ENCODE assay signal across 25 mouse cellular contexts in genomic region chr4:57138093-57138440, GRCm38 (mm10). TPM values are rescaled to one million over a fixed set of nuclear protein-coding genes. Genes with fewer than 3 reads are reported as not detected.
A peak's percentile ranks its signal among the peaks of the same experiment; 100 is the strongest.
DNase-seq lines count a peak whose midpoint lies in the region; ATAC-seq and TF ChIP-seq lines count a peak whose summit lies in the region.
"Had no signal": no experiment of that assay in that cellular context is flagged by ENCODE, and none has a peak within 500 bp of the region (broad histone marks: within the 10 kb centered on the region; RNA-seq: fewer than 3 reads in every experiment).

No protein-coding gene starts in this region.

- no peaks in the 10 kb centered on the region for H3K9me3 ChIP-seq in kidney, embryonic 16.5 days (ENCODE audit: low read length)
- H3K9me3 ChIP-seq in lung, postnatal 0 days (ENCODE audit: low read length): no peaks in the 10 kb centered on the region
- no peaks in the 10 kb centered on the region for H3K9me3 ChIP-seq in stomach, postnatal 0 days (ENCODE audit: control insufficient read depth, low read length)
- H3K9me3 ChIP-seq: heart, embryonic 13.5 days; hindbrain, embryonic 13.5 days; limb, embryonic 13.5 days; neural tube, embryonic 13.5 days had no signal

- peaks cover 54% of the 10 kb centered on the region for H3K4me1 ChIP-seq in cerebellum, adult 2 months (ENCODE audit: control insufficient read depth, insufficient read depth, low read length)
- H3K4me1 ChIP-seq in kidney, embryonic 16.5 days (ENCODE audit: insufficient read depth, low read length): peaks cover 42% of the 10 kb centered on the region
- H3K4me1 ChIP-seq in lung, postnatal 0 days (ENCODE audit: insufficient read depth, low read depth, low read length): no peaks in the 10 kb centered on the region; the same call in 1 of the 2 replicates
- H3K4me1 ChIP-seq in stomach, postnatal 0 days (replicated peaks; ENCODE audit: control insufficient read depth, insufficient read depth): no peaks in the 10 kb centered on the region

- WGBS in cerebellum, adult 2 months: 51% methylated on average over 6 of the region's 6 CpGs
- 73% methylated on average over 6 of the region's 6 CpGs for WGBS in kidney, embryonic 16.5 days
- WGBS in lung, postnatal 0 days: 60% methylated on average over 6 of the region's 6 CpGs
- WGBS in stomach, postnatal 0 days: 67% methylated on average over 6 of the region's 6 CpGs

- TF ChIP-seq POLR2A in cerebellum, adult 2 months (IDR thresholded peaks at IDR 0.05; ENCODE audit: borderline replicate concordance, insufficient read depth, low read length): no peak

- H3K4me2 ChIP-seq in kidney, embryonic 16.5 days (replicated peaks; ENCODE audit: low read depth, low read length): no peak overlapping the region
- H3K4me2 ChIP-seq in lung, postnatal 0 days (replicated peaks; ENCODE audit: low read depth, low read length): no peak overlapping the region
- H3K4me2 ChIP-seq in stomach, postnatal 0 days (replicated peaks; ENCODE audit: low read depth): no peak overlapping the region
- H3K4me2 ChIP-seq: heart, embryonic 13.5 days; hindbrain, embryonic 13.5 days; limb, embryonic 13.5 days; neural tube, embryonic 13.5 days had no signal

- no peak for ATAC-seq in kidney, embryonic 16.5 days (ENCODE audit: low FRiP score, low TSS enrichment)
- no peak for ATAC-seq in lung, postnatal 0 days
- ATAC-seq in stomach, postnatal 0 days (ENCODE audit: low FRiP score, low TSS enrichment): no peak
- ATAC-seq: forebrain, embryonic 14.5 days; inflammation-experienced regulatory T-cells, adult 6 months had no signal

- peak; percentile 17; the same call in 1 of the 2 replicates for TF ChIP-seq CTCF in cerebellum, adult 2 months (IDR thresholded peaks at IDR 0.05; ENCODE audit: borderline replicate concordance, insufficient read depth, low read depth, low read length)
- peak; percentile 56 for TF ChIP-seq CTCF in lung, postnatal 0 days (IDR thresholded peaks at IDR 0.05)
- TF ChIP-seq CTCF in stomach, postnatal 0 days (IDR thresholded peaks at IDR 0.05; ENCODE audit: low read depth): peak; percentile 59

- no peak for DNase-seq in cerebellum, adult 2 months
- no peak for DNase-seq in cerebellum, postnatal 4 days (ENCODE audit: low spot score in 2 of 2)
- DNase-seq in kidney, adult 18-20 months: no peak
- DNase-seq in lung, postnatal 0 days (ENCODE audit: low spot score): no peak
- DNase-seq in lung, postnatal 25 days (ENCODE audit: low spot score): no peak
- peak; percentile 34 for DNase-seq in stomach, postnatal 0 days (ENCODE audit: low spot score)
- no peak for DNase-seq in left cerebral cortex, adult 8-10 months (ENCODE audit: low spot score in 2 of 2)
- DNase-seq: cerebellum, adult 18-20 months; embryo, embryonic 11 days; gastrocnemius, postnatal 14 days; heart, adult 18-20 months; lung, adult 18-20 months; lung, postnatal 4 days; midbrain, embryonic 14.5 days; retina, postnatal 1 day; right cerebral cortex, postnatal 25 days; thymus, postnatal 14 days had no signal

- no peaks in the 10 kb centered on the region for H3K27me3 ChIP-seq in cerebellum, adult 2 months (ENCODE audit: control insufficient read depth, insufficient read depth, low read length)
- peaks cover 22% of the 10 kb centered on the region for H3K27me3 ChIP-seq in kidney, embryonic 16.5 days (ENCODE audit: insufficient read depth, low read length)
- H3K27me3 ChIP-seq in lung, postnatal 0 days (replicated peaks; ENCODE audit: insufficient read depth, low read length): 0 out of 2 replicates have a peak, but pooled peaks cover 4% of the 10 kb centered on the region
- no peaks in the 10 kb centered on the region for H3K27me3 ChIP-seq in stomach, postnatal 0 days (ENCODE audit: control insufficient read depth, insufficient read depth, low read length)

- H3K4me3 ChIP-seq in cerebellum, adult 2 months (replicated peaks; ENCODE audit: insufficient read depth, low read depth, low read length): no peak overlapping the region
- no peak overlapping the region for H3K4me3 ChIP-seq in kidney, embryonic 16.5 days (ENCODE audit: low read length)
- H3K4me3 ChIP-seq in lung, postnatal 0 days (ENCODE audit: low read depth, low read length): no peak overlapping the region
- H3K4me3 ChIP-seq in stomach, postnatal 0 days (ENCODE audit: low read depth, low read length): no peak overlapping the region
- H3K4me3 ChIP-seq: heart, embryonic 13.5 days; hindbrain, embryonic 13.5 days; limb, embryonic 13.5 days; myocyte; neural tube, embryonic 13.5 days had no signal

- H3K9ac ChIP-seq in kidney, embryonic 16.5 days (replicated peaks; ENCODE audit: low read length): no peak overlapping the region
- H3K9ac ChIP-seq in lung, postnatal 0 days (replicated peaks; ENCODE audit: low read depth): no peak overlapping the region
- H3K9ac ChIP-seq in stomach, postnatal 0 days (ENCODE audit: low read length): no peak overlapping the region
- H3K9ac ChIP-seq: heart, embryonic 13.5 days; hindbrain, embryonic 13.5 days; limb, embryonic 13.5 days; neural tube, embryonic 13.5 days had no signal

- no peak for TF ChIP-seq EP300 in lung, postnatal 0 days (IDR thresholded peaks at IDR 0.05)
- TF ChIP-seq EP300 in stomach, postnatal 0 days (optimal IDR thresholded peaks at IDR 0.05): no peak

- H3K36me3 ChIP-seq in kidney, embryonic 16.5 days (ENCODE audit: insufficient read depth, low read length): no peaks in the 10 kb centered on the region
- H3K36me3 ChIP-seq in lung, postnatal 0 days (ENCODE audit: insufficient read depth, low read length): no peaks in the 10 kb centered on the region
- H3K36me3 ChIP-seq in stomach, postnatal 0 days (ENCODE audit: control insufficient read depth, insufficient read depth, low read length): no peaks in the 10 kb centered on the region
- H3K36me3 ChIP-seq: heart, embryonic 13.5 days; hindbrain, embryonic 13.5 days; limb, embryonic 13.5 days; neural tube, embryonic 13.5 days had no signal

- H3K27ac ChIP-seq in cerebellum, adult 2 months (ENCODE audit: insufficient read depth, low read length): peak overlapping the region; percentile 22; the same call in 1 of the 2 replicates
- H3K27ac ChIP-seq in kidney, embryonic 16.5 days (ENCODE audit: low read length): peak overlapping the region; percentile 40
- H3K27ac ChIP-seq in lung, postnatal 0 days (ENCODE audit: low read length): no peak overlapping the region
- H3K27ac ChIP-seq in stomach, postnatal 0 days (replicated peaks): no peak overlapping the region
- H3K27ac ChIP-seq: heart, embryonic 13.5 days; hindbrain, embryonic 13.5 days; limb, embryonic 13.5 days; neural tube, embryonic 13.5 days had no signal

RNA-seq across cellular contexts. Expression of gene Epb41l4b, which starts 5.2 kb away (rescaled TPM):
- 37.4 and 40.4 TPM in 2 replicates for polyA plus RNA-seq in cerebellum, adult 2 months (2012; rRNA removed)
- 2.0 and 2.5 TPM in 2 replicates for polyA plus RNA-seq in kidney, embryonic 16.5 days (2015; fragmentation: Nextera tagmentation; extraction: Ambion mirVana)
- 10.3 and 10.6 TPM in 2 replicates for polyA plus RNA-seq in lung, postnatal 0 days (2015; fragmentation: Nextera tagmentation; extraction: Ambion mirVana)
- 23.0 and 23.5 TPM in 2 replicates for polyA plus RNA-seq in stomach, postnatal 0 days (2015; fragmentation: Nextera tagmentation; extraction: Ambion mirVana)
- 10 to 100 TPM; 30.5 to 45.1 (median 34.8) TPM for total RNA-seq in left cerebral cortex, adult 8-10 months (2022)
- polyA plus RNA-seq: inflammation-experienced regulatory T-cells, adult 6 months had no signal

Comparison
In these comparisons a context has a peak if more than half of its experiments do, and no peak if none do; other contexts are left out.
1. H3K27ac ChIP-seq: peak in cerebellum, adult 2 months (single experiment) and kidney, embryonic 16.5 days (single experiment); none in lung, postnatal 0 days (single experiment) and stomach, postnatal 0 days (single experiment).
2. Peak in every context shown above with its lines, with median percentiles within 50 percentile points of each other: CTCF ChIP-seq.